10 mouse cellular contexts compared by ENCODE assay signal in genomic region chr19:24163974-24164373, GRCm38 (mm10).
DNase-seq lines count a peak whose midpoint lies in the region; ATAC-seq and TF ChIP-seq lines count a peak whose summit lies in the region.
"Had no signal": no experiment of that assay in that cellular context is flagged by ENCODE, and none has a peak within 500 bp of the region (broad histone marks: within the 10 kb centered on the region; RNA-seq: fewer than 3 reads in every experiment).

No protein-coding gene starts in this region.

- H3K9me3 ChIP-seq in lung, embryonic 16.5 days (ENCODE audit: control insufficient read depth, low read length): no peaks in the 10 kb centered on the region
- H3K9me3 ChIP-seq in limb, embryonic 13.5 days: no peaks in the 10 kb centered on the region
- H3K9me3 ChIP-seq in stomach, embryonic 16.5 days (replicated peaks; ENCODE audit: control insufficient read depth, low read length): no peaks in the 10 kb centered on the region
- H3K9me3 ChIP-seq: hindbrain, embryonic 15.5 days had no signal

- H3K27ac ChIP-seq in gastrocnemius, adult 2 months: peak overlapping the region; percentile 49; the same call in 1 of the 2 replicates
- H3K27ac ChIP-seq in lung, embryonic 16.5 days (ENCODE audit: low read length): peak overlapping the region; percentile 71
- peak overlapping the region; percentile 65 for H3K27ac ChIP-seq in limb, embryonic 13.5 days
- peak overlapping the region; percentile 69 for H3K27ac ChIP-seq in stomach, embryonic 16.5 days (ENCODE audit: low read length)
- H3K27ac ChIP-seq: hindbrain, embryonic 15.5 days had no signal

- peak overlapping the region; percentile 29; the same call in 1 of the 2 replicates for H3K9ac ChIP-seq in lung, embryonic 16.5 days (ENCODE audit: low read length)
- H3K9ac ChIP-seq in limb, embryonic 13.5 days: no peak overlapping the region
- H3K9ac ChIP-seq in stomach, embryonic 16.5 days (ENCODE audit: low read length): peak overlapping the region; percentile 30; the same call in 1 of the 2 replicates
- H3K9ac ChIP-seq: hindbrain, embryonic 15.5 days had no signal

- 14% methylated on average over 4 of the region's 4 CpGs for WGBS in lung, embryonic 16.5 days
- 16% methylated on average over 4 of the region's 4 CpGs for WGBS in limb, embryonic 13.5 days
- WGBS in stomach, embryonic 16.5 days: 19% methylated on average over 4 of the region's 4 CpGs

- no peak for TF ChIP-seq CTCF in gastrocnemius, adult 2 months (IDR thresholded peaks at IDR 0.05)

- no peak overlapping the region for H3K4me3 ChIP-seq in gastrocnemius, adult 2 months
- no peak overlapping the region for H3K4me3 ChIP-seq in lung, embryonic 16.5 days (ENCODE audit: low read length)
- H3K4me3 ChIP-seq in limb, embryonic 13.5 days: no peak overlapping the region
- no peak overlapping the region for H3K4me3 ChIP-seq in stomach, embryonic 16.5 days (replicated peaks; ENCODE audit: low read length)
- H3K4me3 ChIP-seq: hindbrain, embryonic 15.5 days had no signal

- no peak for ATAC-seq in lung, embryonic 16.5 days (ENCODE audit: low read depth)
- ATAC-seq in limb, embryonic 13.5 days (ENCODE audit: low FRiP score, low read depth): peak; percentile 57; the same call in 1 of the 2 replicates
- peak; percentile 34; the same call in 1 of the 2 replicates for ATAC-seq in stomach, embryonic 16.5 days (ENCODE audit: insufficient read depth, low FRiP score)

- no peaks in the 10 kb centered on the region for H3K27me3 ChIP-seq in lung, embryonic 16.5 days (ENCODE audit: control insufficient read depth, insufficient read depth, low read depth, low read length)
- H3K27me3 ChIP-seq in limb, embryonic 13.5 days: no peaks in the 10 kb centered on the region
- H3K27me3 ChIP-seq in stomach, embryonic 16.5 days (ENCODE audit: control insufficient read depth, insufficient read depth, low read length): no peaks in the 10 kb centered on the region
- H3K27me3 ChIP-seq: hindbrain, embryonic 15.5 days had no signal

- H3K36me3 ChIP-seq in lung, embryonic 16.5 days (ENCODE audit: control insufficient read depth, insufficient read depth, low read length): no peaks in the 10 kb centered on the region
- H3K36me3 ChIP-seq in limb, embryonic 13.5 days: no peaks in the 10 kb centered on the region
- no peaks in the 10 kb centered on the region for H3K36me3 ChIP-seq in stomach, embryonic 16.5 days (ENCODE audit: control insufficient read depth, insufficient read depth, low read length)
- H3K36me3 ChIP-seq: hindbrain, embryonic 15.5 days had no signal

- DNase-seq in gastrocnemius, adult 2 months: no peak
- no peak for DNase-seq in gastrocnemius, adult 18-20 months (ENCODE audit: low spot score)
- no peak for DNase-seq in lung, postnatal 4 days
- no peak for DNase-seq in right cerebral cortex, adult 18-20 months
- no peak for DNase-seq in layer of hippocampus, adult 9-11 months
- DNase-seq: left cerebral cortex, postnatal 4 days had no signal

- peak overlapping the region; percentile 15 for H3K4me2 ChIP-seq in lung, embryonic 16.5 days (ENCODE audit: low read depth, low read length)
- H3K4me2 ChIP-seq in limb, embryonic 13.5 days (replicated peaks): 0 out of 2 replicates have a peak overlapping the region, but pooled peaks have one; percentile 11
- no peak overlapping the region for H3K4me2 ChIP-seq in stomach, embryonic 16.5 days (ENCODE audit: low read depth, low read length)
- H3K4me2 ChIP-seq: hindbrain, embryonic 15.5 days had no signal

- intact Hi-C loops in gastrocnemius, adult 2 months (cut with DNase I): no loop called here

- H3K4me1 ChIP-seq in lung, embryonic 16.5 days (replicated peaks; ENCODE audit: control insufficient read depth, insufficient read depth, low read length): peaks cover 58% of the 10 kb centered on the region
- peaks cover 40% of the 10 kb centered on the region for H3K4me1 ChIP-seq in limb, embryonic 13.5 days
- peaks cover 35% of the 10 kb centered on the region for H3K4me1 ChIP-seq in stomach, embryonic 16.5 days (ENCODE audit: control insufficient read depth, insufficient read depth, low read length)
